9 mouse cellular contexts compared by ENCODE assay signal in the genomic region with DNA sequence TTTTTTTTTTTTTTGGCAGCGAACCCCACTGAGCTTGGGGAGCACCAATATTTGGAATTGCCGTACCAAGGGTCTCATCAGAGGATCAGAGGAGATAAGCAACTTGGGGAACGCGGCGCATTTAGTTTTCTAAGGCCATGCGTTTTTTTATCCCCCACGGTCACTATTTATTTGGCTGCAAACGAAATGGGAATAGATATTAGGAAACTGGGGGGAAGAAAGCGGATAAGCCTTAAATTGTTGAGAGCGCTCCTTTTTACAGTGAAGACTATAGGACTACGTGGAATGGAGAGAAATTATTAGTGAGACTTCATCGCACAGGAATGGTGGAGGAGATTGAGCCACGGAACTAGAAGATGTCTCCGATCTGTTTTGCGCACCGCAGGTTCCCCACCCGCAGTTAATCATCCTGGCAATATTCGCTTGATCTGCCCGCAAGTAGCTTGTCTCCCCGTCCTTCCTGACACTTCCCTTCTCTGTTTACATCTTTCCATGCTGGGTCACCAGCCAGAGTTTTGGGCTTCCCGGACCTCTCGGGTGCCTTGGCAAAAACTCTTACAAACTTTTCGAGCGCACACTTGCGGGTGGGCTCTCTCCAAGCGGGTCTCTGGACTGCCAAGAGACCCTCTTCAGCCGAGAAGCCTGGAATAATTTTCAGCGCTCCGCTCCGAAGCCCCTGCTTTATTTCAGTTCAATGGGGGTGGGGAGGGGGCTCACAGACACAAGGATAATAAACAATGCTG.
DNase-seq lines count a peak whose midpoint lies in the region; ATAC-seq and TF ChIP-seq lines count a peak whose summit lies in the region.
"Had no signal": no experiment of that assay in that cellular context is flagged by ENCODE, and none has a peak within 500 bp of the region (broad histone marks: within the 10 kb centered on the region; RNA-seq: fewer than 3 reads in every experiment).

No protein-coding gene starts in this region.

- H3K27me3 ChIP-seq in forebrain, embryonic 11.5 days (ENCODE audit: control insufficient read depth, insufficient read depth, low read length), result peaks cover 33% of the 10 kb centered on the region
- peaks cover 16% of the 10 kb centered on the region; the same call in 1 of the 2 replicates for H3K27me3 ChIP-seq in hindbrain, embryonic 15.5 days
- peaks cover 26% of the 10 kb centered on the region for H3K27me3 ChIP-seq in liver, embryonic 14.5 days (ENCODE audit: control insufficient read depth, insufficient read depth, low read length)
- peaks cover 35% of the 10 kb centered on the region for H3K27me3 ChIP-seq in neural tube, embryonic 13.5 days
- H3K27me3 ChIP-seq: CH12.LX had no signal

- no peak for ATAC-seq in forebrain, embryonic 11.5 days (replicated peaks; ENCODE audit: low FRiP score)
- no peak for ATAC-seq in hindbrain, embryonic 15.5 days (ENCODE audit: low FRiP score, low read depth)
- ATAC-seq in liver, embryonic 14.5 days (ENCODE audit: insufficient read depth), result no peak
- no peak for ATAC-seq in neural tube, embryonic 13.5 days (ENCODE audit: low read depth)
- no peak for ATAC-seq in megakaryocyte-erythroid progenitor cell, adult 5-6 weeks (replicated peaks; ENCODE audit: low FRiP score, low TSS enrichment, poor library complexity, severe bottlenecking)

- no peak for TF ChIP-seq CTCF in layer of hippocampus, adult 2 months (conservative IDR thresholded peaks at IDR 0.05)
- no peak for TF ChIP-seq CTCF in liver, embryonic 14.5 days (IDR thresholded peaks at IDR 0.05; ENCODE audit: low read depth)

- peak overlapping the region; percentile 57 for H3K9ac ChIP-seq in forebrain, embryonic 11.5 days (ENCODE audit: low read length)
- H3K9ac ChIP-seq in hindbrain, embryonic 15.5 days, result peak overlapping the region; percentile 39
- no peak overlapping the region for H3K9ac ChIP-seq in liver, embryonic 14.5 days (replicated peaks)
- peak overlapping the region; percentile 56 for H3K9ac ChIP-seq in neural tube, embryonic 13.5 days

- under 1% methylated on average over 30 of the region's 30 CpGs for WGBS in forebrain, embryonic 11.5 days
- 2% methylated on average over 30 of the region's 30 CpGs for WGBS in hindbrain, embryonic 15.5 days
- 4% methylated on average over 30 of the region's 30 CpGs for WGBS in liver, embryonic 14.5 days (ENCODE audit: insufficient replicate concordance)
- 2% methylated on average over 30 of the region's 30 CpGs for whole genome bisulfite sequencing in neural tube, embryonic 13.5 days

- TF ChIP-seq EP300 in liver, embryonic 14.5 days (IDR thresholded peaks at IDR 0.05; ENCODE audit: low read depth), result no peak

- peak overlapping the region; percentile 62 for H3K4me3 ChIP-seq in layer of hippocampus, adult 2 months
- H3K4me3 ChIP-seq in forebrain, embryonic 11.5 days (ENCODE audit: low read depth, low read length), result peak overlapping the region; percentile 30
- H3K4me3 ChIP-seq in hindbrain, embryonic 15.5 days, result peak overlapping the region; percentile 35
- H3K4me3 ChIP-seq in liver, embryonic 14.5 days (ENCODE audit: insufficient read depth in 1 of 2, low read depth in 2 of 2, low read length in 2 of 2), result peak overlapping the region in 1 of 2 experiments; percentile 11; a peak in 1 of 4 replicates
- H3K4me3 ChIP-seq in neural tube, embryonic 13.5 days, result peak overlapping the region; percentile 36

- H3K27ac ChIP-seq in layer of hippocampus, adult 2 months, result peak overlapping the region; percentile 99
- H3K27ac ChIP-seq in forebrain, embryonic 11.5 days (ENCODE audit: low read depth, low read length), result no peak overlapping the region
- peak overlapping the region; percentile 69 for H3K27ac ChIP-seq in hindbrain, embryonic 15.5 days (replicated peaks)
- no peak overlapping the region for H3K27ac ChIP-seq in liver, embryonic 14.5 days
- peak overlapping the region; percentile 10; the same call in 1 of the 2 replicates for H3K27ac ChIP-seq in neural tube, embryonic 13.5 days (replicated peaks)

- H3K4me2 ChIP-seq in forebrain, embryonic 11.5 days (ENCODE audit: low read depth, low read length, severe bottlenecking), result peak overlapping the region; percentile 68
- peak overlapping the region; percentile 60 for H3K4me2 ChIP-seq in hindbrain, embryonic 15.5 days
- H3K4me2 ChIP-seq in liver, embryonic 14.5 days (ENCODE audit: low read depth), result peak overlapping the region; percentile 30
- H3K4me2 ChIP-seq in neural tube, embryonic 13.5 days, result peak overlapping the region; percentile 69

- H3K36me3 ChIP-seq in forebrain, embryonic 11.5 days (ENCODE audit: control insufficient read depth, insufficient read depth, low read length), result no peaks in the 10 kb centered on the region
- no peaks in the 10 kb centered on the region for H3K36me3 ChIP-seq in hindbrain, embryonic 15.5 days
- no peaks in the 10 kb centered on the region for H3K36me3 ChIP-seq in liver, embryonic 14.5 days (replicated peaks; ENCODE audit: control insufficient read depth, insufficient read depth, low read depth)
- H3K36me3 ChIP-seq in neural tube, embryonic 13.5 days, result no peaks in the 10 kb centered on the region

- H3K4me1 ChIP-seq in forebrain, embryonic 11.5 days (replicated peaks; ENCODE audit: control insufficient read depth, insufficient read depth, low read length), result peaks cover 21% of the 10 kb centered on the region
- H3K4me1 ChIP-seq in hindbrain, embryonic 15.5 days (replicated peaks), result peaks cover 50% of the 10 kb centered on the region
- no peaks in the 10 kb centered on the region; a peak in 1 of 4 replicates for H3K4me1 ChIP-seq in liver, embryonic 14.5 days (replicated peaks; ENCODE audit: control insufficient read depth in 2 of 2, insufficient read depth in 2 of 2, low read length in 1 of 2)
- H3K4me1 ChIP-seq in neural tube, embryonic 13.5 days (replicated peaks), result peaks cover 74% of the 10 kb centered on the region

- DNase-seq in layer of hippocampus, adult 2 months (ENCODE audit: low spot score in 2 of 2), result no peak
- DNase-seq in layer of hippocampus, postnatal 36 days, result no peak
- DNase-seq in forebrain, embryonic 11.5 days (ENCODE audit: low spot score), result peak; percentile 65
- no peak for DNase-seq in liver, embryonic 14.5 days (ENCODE audit: low read depth in 3 of 3, low spot score in 3 of 3)
- no peak for DNase-seq in right cerebral cortex, postnatal 10 days (ENCODE audit: low spot score in 2 of 2)

- no peaks in the 10 kb centered on the region for H3K9me3 ChIP-seq in forebrain, embryonic 11.5 days (ENCODE audit: control insufficient read depth, low read length)
- H3K9me3 ChIP-seq in hindbrain, embryonic 15.5 days, result no peaks in the 10 kb centered on the region
- no peaks in the 10 kb centered on the region for H3K9me3 ChIP-seq in liver, embryonic 14.5 days (ENCODE audit: control insufficient read depth, low read length)
- no peaks in the 10 kb centered on the region for H3K9me3 ChIP-seq in neural tube, embryonic 13.5 days

Comparison
In these comparisons a context has a peak if more than half of its experiments do, and no peak if none do; other contexts are left out.
1. H3K27ac ChIP-seq: peak in layer of hippocampus, adult 2 months (single experiment), hindbrain, embryonic 15.5 days (single experiment) and neural tube, embryonic 13.5 days (single experiment); none in forebrain, embryonic 11.5 days (single experiment) and liver, embryonic 14.5 days (single experiment).
2. Peak in every context shown above with its lines, with median percentiles within 50 percentile points of each other: H3K4me2 ChIP-seq.